Mouse (Mus musculus) heart, postnatal 0 days (tissue): Measurements from ENCODE around the gene Lmf1.

ENCODE experiments used
- CTCF ChIP-seq: IDR thresholded peaks from 2 replicates; pipeline ENCODE4 v1.5.1; 2016; ENCODE audit warnings: antibody characterized with exemption, control low read depth, low read depth
- EP300 ChIP-seq: IDR thresholded peaks from 2 replicates; pipeline ENCODE4 v1.6.1; 2016; ENCODE audit warnings: antibody characterized with exemption, low read depth

GRCm38 (mm10) chr17:25559634-25560033 lies 19.3 kb upstream of the Lmf1 start:
- no peak for TF ChIP-seq CTCF
- no peak for TF ChIP-seq EP300
